Mouse (Mus musculus): ENCODE results near the gene Ece2.

GRCm38 (mm10) chr16:20619541-20620398 is 9.9 kb upstream of the Ece2 start:
- TF ChIP-seq CTCF (IDR thresholded peaks at IDR 0.05; ENCODE audit: extremely low read depth, insufficient read depth, low read length) (no peak), POLR2A (IDR thresholded peaks at IDR 0.05; ENCODE audit: extremely low read depth, insufficient read depth, low read length) (no peak)

All from cortical plate, adult 2 months (tissue).